Mouse (Mus musculus) lung, postnatal 0 days (tissue): ENCODE results near the gene Focad.

ENCODE experiments used
- CTCF ChIP-seq: IDR thresholded peaks from 2 replicates; pipeline ENCODE4 v1.5.1; 2016; ENCODE audit warnings: antibody characterized with exemption, mild to moderate bottlenecking
- EP300 ChIP-seq: IDR thresholded peaks from 2 replicates; pipeline ENCODE4 v1.6.1; 2016; ENCODE audit warnings: antibody characterized with exemption, mild to moderate bottlenecking, control low read depth

GRCm38 (mm10) chr4:88159700-88160099 is 65.3 kb downstream of the Focad start:
- TF ChIP-seq CTCF (no peak), EP300 (no peak)
